Mouse (Mus musculus) small intestine, adult 2 months (tissue): ENCODE measurements around the gene Scarb1.

Source experiments
- CTCF ChIP-seq: fragments of 200-500 bp; IDR thresholded peaks from 2 replicates; pipeline ENCODE4 v1.5.1; 2012; ENCODE audit warnings: low read depth, mild to moderate bottlenecking, control low read depth, inconsistent platforms, low read length, moderate library complexity, mixed read lengths; ENCODE audit not compliant: insufficient replicate concordance, insufficient read length; ENCODE audit errors: extremely low read depth
- POLR2A ChIP-seq: fragments of 200-500 bp; IDR thresholded peaks from 2 replicates; pipeline ENCODE4 v1.6.1; 2012; ENCODE audit warnings: low read depth, mild to moderate bottlenecking, control low read depth, inconsistent platforms, low read length, moderate library complexity

GRCm38 (mm10) chr5:125323128-125323527, 17.8 kb downstream of the Scarb1 start:
- TF ChIP-seq CTCF (no peak), POLR2A (no peak)
